Mouse (Mus musculus) heart, adult 2 months (tissue): ENCODE results near the gene Fam13a. TPM values are rescaled to one million over a fixed set of nuclear protein-coding genes. Genes with fewer than 3 reads are reported as not detected.

Experiments
- DNase-seq, 2 experiments: peaks; one replicate each; pipeline ENCODE4 v3.0.0; 2021
- H3K27ac ChIP-seq: fragments of 200-600 bp; 2 replicates; pipeline ENCODE4 v1.8.1; 2022
- H3K27me3 ChIP-seq: fragments of 200-500 bp; 2 replicates; pipeline ENCODE4 v1.6.1; 2012; ENCODE audit warnings: mild to moderate bottlenecking, low read length, inconsistent platforms, mixed read lengths; ENCODE audit not compliant: control insufficient read depth, insufficient read depth
- H3K36me3 ChIP-seq: fragments of 200-500 bp; 2 replicates; pipeline ENCODE4 v1.6.1; 2012; ENCODE audit warnings: low read length, inconsistent platforms; ENCODE audit not compliant: control insufficient read depth, insufficient read depth
- H3K4me1 ChIP-seq: fragments of 200-500 bp; 2 replicates; pipeline ENCODE4 v1.6.1; 2011; ENCODE audit warnings: low read length; ENCODE audit not compliant: control insufficient read depth, insufficient read depth
- H3K4me3 ChIP-seq: fragments of 200-600 bp; 2 replicates; pipeline ENCODE4 v1.8.1; 2022
- H3K79me2 ChIP-seq: fragments of 200-500 bp; replicated peaks from 2 replicates; pipeline ENCODE4 v1.6.1; 2012; ENCODE audit warnings: mild to moderate bottlenecking, inconsistent platforms, low read length, moderate library complexity, mixed read lengths; ENCODE audit not compliant: control insufficient read depth, insufficient read depth
- H3K9ac ChIP-seq: fragments of 200-500 bp; 2 replicates; pipeline ENCODE4 v1.6.1; 2012; ENCODE audit warnings: low read depth, mild to moderate bottlenecking, control low read depth, inconsistent platforms, low read length, mixed read lengths
- CTCF ChIP-seq: fragments of 200-600 bp; IDR thresholded peaks from 2 replicates; pipeline ENCODE4 v1.8.1; 2022; ENCODE audit warnings: antibody characterized with exemption, mild to moderate bottlenecking, moderate library complexity
- EP300 ChIP-seq: fragments of 200-500 bp; IDR thresholded peaks from 2 replicates; pipeline ENCODE4 v1.6.1; 2011; ENCODE audit warnings: low read depth, low read length, control low read depth; ENCODE audit not compliant: insufficient read depth
- POLR2A ChIP-seq: fragments of 200-500 bp; IDR thresholded peaks from 2 replicates; pipeline ENCODE4 v1.6.1; 2011; ENCODE audit warnings: mild to moderate bottlenecking, low read depth, low read length, control low read depth; ENCODE audit not compliant: insufficient read depth
- WGBS: fragments of 180-500 bp; shearing (Covaris S2); methylation state at CpG from one replicate; pipeline ENCODE4 v1.1.7; 2018; 5-methylcytosine and 5-hydroxymethylcytosine counted together
- intact Hi-C: fragments of 180-260 bp; cut with DNase I; formaldehyde crosslinking; loops from one replicate; pipeline ENCODE4 v1.15.1; 2025
- polyA plus RNA-seq: library from polyadenylated mRNA; depleted of rRNA; stranded (reverse); fragments of >200 nt; gene quantifications from 2 replicates; pipeline ENCODE4 v1.2.3, GENCODE M21; 2012
- total RNA-seq, 2 experiments: library from RNA; stranded (reverse); gene quantifications; 2 replicates each; pipeline ENCODE4 v1.2.3; 2021

The Fam13a gene
- total and polyA plus RNA-seq, 3 experiments, result 5.1 to 26.5 (median 16.4) TPM

- peaks cover 2% of the 10 kb centered on the region; the same call in 1 of the 2 replicates for H3K36me3 ChIP-seq
- no peak overlapping the region for H3K9ac ChIP-seq
- H3K27ac ChIP-seq, result no peak overlapping the region
- no peaks in the 10 kb centered on the region for H3K4me1 ChIP-seq
- H3K79me2 ChIP-seq, result no peaks in the 10 kb centered on the region
- intact Hi-C loops, result no loop called here
- 83% methylated on average over 2 of the region's 2 CpGs for WGBS
- no peak overlapping the region for H3K4me3 ChIP-seq
- H3K27me3 ChIP-seq, result no peaks in the 10 kb centered on the region
- TF ChIP-seq EP300, result no peak
- no peak for TF ChIP-seq POLR2A
- TF ChIP-seq CTCF, result no peak
- no peak for DNase-seq
Observed at GRCm38 (mm10) chr6:58960523-58960922, 63.8 kb downstream of the Fam13a start.

- Histone ChIP-seq H3K4me1 (no peaks in the 10 kb centered on the region), H3K27ac (peak overlapping the region; percentile 49), H3K36me3 (peaks cover 2% of the 10 kb centered on the region), H3K27me3 (no peaks in the 10 kb centered on the region), H3K4me3 (no peak overlapping the region), H3K9ac (no peak overlapping the region), H3K79me2 (no peaks in the 10 kb centered on the region)
- intact Hi-C loops, result no loop called here
- TF ChIP-seq EP300 (no peak), POLR2A (no peak), CTCF (no peak)
- WGBS, result 28% methylated on average over 2 of the region's 2 CpGs
- DNase-seq, result no peak
Observed at GRCm38 (mm10) chr6:58951128-58951992, 73.0 kb downstream of the Fam13a start.

GRCm38 (mm10) chr6:58950410-58950809 lies 73.9 kb downstream of the Fam13a start:
- DNase-seq, result no peak
- Histone ChIP-seq H3K27ac (no peak overlapping the region), H3K4me3 (no peak overlapping the region), H3K79me2 (no peaks in the 10 kb centered on the region), H3K27me3 (no peaks in the 10 kb centered on the region), H3K4me1 (no peaks in the 10 kb centered on the region), H3K9ac (no peak overlapping the region), H3K36me3 (peaks cover 2% of the 10 kb centered on the region)
- TF ChIP-seq CTCF, result no peak
- TF ChIP-seq EP300, result no peak
- TF ChIP-seq POLR2A, result no peak
- 99% methylated on average over 1 of the region's 1 CpGs for WGBS
- intact Hi-C loops, result no loop called here

GRCm38 (mm10) chr6:58946840-58947239 lies 77.5 kb downstream of the Fam13a start:
- intact Hi-C loops, result no loop called here

GRCm38 (mm10) chr6:58946246-58946645 lies 78.1 kb downstream of the Fam13a start:
- intact Hi-C loops, result no loop called here

More at GRCm38 (mm10) chr6:58946840-58947239, 77.5 kb downstream of the Fam13a start:
- TF ChIP-seq EP300, result no peak
- TF ChIP-seq CTCF, result no peak
- no peak for TF ChIP-seq POLR2A
- H3K36me3 ChIP-seq, result peaks cover 3% of the 10 kb centered on the region
- no peaks in the 10 kb centered on the region for H3K79me2 ChIP-seq
- H3K27me3 ChIP-seq, result no peaks in the 10 kb centered on the region
- H3K9ac ChIP-seq, result no peak overlapping the region
- H3K4me3 ChIP-seq, result no peak overlapping the region
- no peaks in the 10 kb centered on the region for H3K4me1 ChIP-seq
- no peak for DNase-seq
- WGBS, result 60% methylated on average over 4 of the region's 4 CpGs
- no peak overlapping the region for H3K27ac ChIP-seq

GRCm38 (mm10) chr6:58943958-58944357 lies 80.4 kb downstream of the Fam13a start:
- Histone ChIP-seq H3K4me3 (no peak overlapping the region), H3K4me1 (no peaks in the 10 kb centered on the region), H3K27me3 (no peaks in the 10 kb centered on the region), H3K9ac (no peak overlapping the region), H3K27ac (no peak overlapping the region), H3K36me3 (peaks cover 3% of the 10 kb centered on the region), H3K79me2 (no peaks in the 10 kb centered on the region)
- TF ChIP-seq EP300 (no peak), CTCF (no peak), POLR2A (no peak)
- 66% methylated on average over 3 of the region's 3 CpGs for WGBS
- intact Hi-C loops, result no loop called here
- no peak for DNase-seq

More at GRCm38 (mm10) chr6:58946246-58946645, 78.1 kb downstream of the Fam13a start:
- Histone ChIP-seq H3K4me1 (no peaks in the 10 kb centered on the region), H3K4me3 (no peak overlapping the region), H3K36me3 (peaks cover 3% of the 10 kb centered on the region), H3K9ac (no peak overlapping the region), H3K27me3 (no peaks in the 10 kb centered on the region), H3K79me2 (no peaks in the 10 kb centered on the region), H3K27ac (no peak overlapping the region)
- no peak for DNase-seq
- WGBS, result 62% methylated on average over 2 of the region's 2 CpGs
- TF ChIP-seq EP300 (no peak), POLR2A (no peak), CTCF (no peak)
